ENCODE assay signal across 8 mouse cellular contexts in genomic region chr12:87198792-87199191, GRCm38 (mm10). TPM values are rescaled to one million over a fixed set of nuclear protein-coding genes. Genes with fewer than 3 reads are reported as not detected.
DNase-seq lines count a peak whose midpoint lies in the region; ATAC-seq and TF ChIP-seq lines count a peak whose summit lies in the region.

No protein-coding gene starts in this region.

- 0 out of 2 replicates have a peak overlapping the region, but pooled peaks have one; percentile 81 for H3K4me3 ChIP-seq in spleen, adult 2 months (ENCODE audit: extremely low read depth, insufficient read depth, insufficient read length)
- peak overlapping the region; percentile 79 for H3K4me3 ChIP-seq in limb, embryonic 14.5 days (replicated peaks; ENCODE audit: low read length)
- peak overlapping the region; percentile 90 for H3K4me3 ChIP-seq in stomach, postnatal 0 days (ENCODE audit: low read depth, low read length)

- H3K9me3 ChIP-seq in limb, embryonic 14.5 days (ENCODE audit: control insufficient read depth, low read length): no peaks in the 10 kb centered on the region
- H3K9me3 ChIP-seq in stomach, postnatal 0 days (ENCODE audit: control insufficient read depth, low read length): no peaks in the 10 kb centered on the region

- H3K9ac ChIP-seq in limb, embryonic 14.5 days (ENCODE audit: low read depth, low read length, severe bottlenecking): no peak overlapping the region
- no peak overlapping the region for H3K9ac ChIP-seq in stomach, postnatal 0 days (ENCODE audit: low read length)

- intact Hi-C loops in left cerebral cortex, postnatal 14 days (cut with DNase I): no loop called here

- no peaks in the 10 kb centered on the region for H3K27me3 ChIP-seq in spleen, adult 2 months (ENCODE audit: control insufficient read depth, insufficient read depth, low read length)
- H3K27me3 ChIP-seq in limb, embryonic 14.5 days (ENCODE audit: control insufficient read depth, insufficient read depth, low read length): no peaks in the 10 kb centered on the region
- no peaks in the 10 kb centered on the region for H3K27me3 ChIP-seq in stomach, postnatal 0 days (ENCODE audit: control insufficient read depth, insufficient read depth, low read length)

- WGBS in spleen, adult 2 months: 60% methylated on average over 6 of the region's 6 CpGs
- 44% methylated on average over 6 of the region's 6 CpGs for WGBS in limb, embryonic 14.5 days
- WGBS in stomach, postnatal 0 days: 60% methylated on average over 6 of the region's 6 CpGs

- no peak for TF ChIP-seq POLR2A in spleen, adult 2 months (IDR thresholded peaks at IDR 0.05; ENCODE audit: low read depth, low read length)
- TF ChIP-seq POLR2A in limb, embryonic 14.5 days (IDR thresholded peaks at IDR 0.05; ENCODE audit: borderline replicate concordance, extremely low read depth, insufficient read depth, insufficient read length): no peak

- no peak for DNase-seq in frontal cortex, adult 2 months (ENCODE audit: extremely low spot score in 1 of 2, low spot score in 1 of 2)
- no peak for DNase-seq in spleen, adult 2 months (ENCODE audit: low read depth in 1 of 2, low spot score in 2 of 2)
- no peak for DNase-seq in spleen, postnatal 10 days (ENCODE audit: low spot score in 2 of 2)
- no peak for DNase-seq in limb, embryonic 14.5 days (ENCODE audit: low spot score)
- no peak for DNase-seq in stomach, postnatal 0 days (ENCODE audit: low spot score)
- DNase-seq in left cerebral cortex, postnatal 14 days (ENCODE audit: low spot score in 2 of 2): no peak
- no peak for DNase-seq in left cerebral cortex, adult 8-10 months (ENCODE audit: low spot score in 2 of 2)

- no peak overlapping the region for H3K27ac ChIP-seq in spleen, adult 2 months (ENCODE audit: insufficient read depth, low read length)
- no peak overlapping the region for H3K27ac ChIP-seq in limb, embryonic 14.5 days (replicated peaks; ENCODE audit: low read depth, low read length)
- H3K27ac ChIP-seq in stomach, postnatal 0 days (replicated peaks): no peak overlapping the region

- 0 out of 2 replicates have a peak, but pooled peaks have one; percentile 2 for ATAC-seq in frontal cortex, adult (ENCODE audit: low TSS enrichment)
- no peak for ATAC-seq in limb, embryonic 14.5 days (ENCODE audit: low FRiP score, low read depth)
- ATAC-seq in stomach, postnatal 0 days (ENCODE audit: low FRiP score, low TSS enrichment): no peak

- TF ChIP-seq EP300 in stomach, postnatal 0 days (optimal IDR thresholded peaks at IDR 0.05): no peak

- no peaks in the 10 kb centered on the region; the same call in 1 of the 2 replicates for H3K4me1 ChIP-seq in spleen, adult 2 months (ENCODE audit: control insufficient read depth, insufficient read depth, insufficient read length)
- peaks cover 15% of the 10 kb centered on the region for H3K4me1 ChIP-seq in limb, embryonic 14.5 days (ENCODE audit: control insufficient read depth, insufficient read depth, low read length)
- no peaks in the 10 kb centered on the region for H3K4me1 ChIP-seq in stomach, postnatal 0 days (replicated peaks; ENCODE audit: control insufficient read depth, insufficient read depth)

- TF ChIP-seq CTCF in spleen, adult 2 months (IDR thresholded peaks at IDR 0.05; ENCODE audit: extremely low read depth, insufficient read depth, insufficient read length, insufficient replicate concordance): no peak
- TF ChIP-seq CTCF in stomach, postnatal 0 days (IDR thresholded peaks at IDR 0.05; ENCODE audit: low read depth): no peak

- no peaks in the 10 kb centered on the region for H3K36me3 ChIP-seq in spleen, adult 2 months (ENCODE audit: control insufficient read depth, insufficient read depth, low read length)
- no peaks in the 10 kb centered on the region for H3K36me3 ChIP-seq in limb, embryonic 14.5 days (ENCODE audit: control insufficient read depth, insufficient read depth, low read length)
- H3K36me3 ChIP-seq in stomach, postnatal 0 days (ENCODE audit: control insufficient read depth, insufficient read depth, low read length): no peaks in the 10 kb centered on the region

- peak overlapping the region; percentile 83 for H3K4me2 ChIP-seq in limb, embryonic 14.5 days (replicated peaks; ENCODE audit: low read depth, low read length, severe bottlenecking)
- peak overlapping the region; percentile 97 for H3K4me2 ChIP-seq in stomach, postnatal 0 days (replicated peaks; ENCODE audit: low read depth)

RNA-seq across cellular contexts. Expression of gene Samd15, which starts 0.7 kb away (rescaled TPM):
- 2.3 and 2.9 TPM in 2 replicates for polyA plus RNA-seq in frontal cortex, adult 2 months (2012; rRNA removed)
- 0.20 and 0.43 TPM in 2 replicates for polyA plus RNA-seq in spleen, adult 2 months (2012; rRNA removed)
- polyA plus RNA-seq in limb, embryonic 14.5 days (2012; rRNA removed): 1.2 and 2.0 TPM in 2 replicates
- 1.1 and 1.6 TPM in 2 replicates for polyA plus RNA-seq in limb, embryonic 14.5 days (2014; fragmentation: Nextera tagmentation; extraction: Ambion mirVana)
- polyA plus RNA-seq in stomach, postnatal 0 days (2015; fragmentation: Nextera tagmentation; extraction: Ambion mirVana): 0.85 and 1.0 TPM in 2 replicates
- total RNA-seq in left cerebral cortex, postnatal 14 days (2021): 1 to 10 TPM; 3.4 to 3.6 TPM
- 1 to 10 TPM; 3.5 to 7.3 (median 5.1) TPM for total RNA-seq in left cerebral cortex, adult 8-10 months (2022)

RNA-seq across cellular contexts. Expression of gene Tmed8, which starts 1.5 kb away (rescaled TPM):
- polyA plus RNA-seq in frontal cortex, adult 2 months (2012; rRNA removed): 18.6 and 21.4 TPM in 2 replicates
- 7.4 TPM in 2 replicates for polyA plus RNA-seq in spleen, adult 2 months (2012; rRNA removed)
- 6.2 and 6.8 TPM in 2 replicates for polyA plus RNA-seq in limb, embryonic 14.5 days (2012; rRNA removed)
- 2.9 and 3.3 TPM in 2 replicates for polyA plus RNA-seq in limb, embryonic 14.5 days (2014; fragmentation: Nextera tagmentation; extraction: Ambion mirVana)
- 1.1 TPM in 2 replicates for polyA plus RNA-seq in stomach, postnatal 0 days (2015; fragmentation: Nextera tagmentation; extraction: Ambion mirVana)
- total RNA-seq in left cerebral cortex, postnatal 14 days (2021): 10 to 100 TPM; 28.0 to 28.5 TPM
- total RNA-seq in left cerebral cortex, adult 8-10 months (2022): 10 to 100 TPM; 27.7 to 30.1 (median 29.0) TPM

RNA-seq across cellular contexts. Expression of gene Noxred1, which starts 39.7 kb away (rescaled TPM):
- polyA plus RNA-seq in frontal cortex, adult 2 months (2012; rRNA removed): 1.5 and 1.8 TPM in 2 replicates
- 2.7 and 3.7 TPM in 2 replicates for polyA plus RNA-seq in spleen, adult 2 months (2012; rRNA removed)
- 0.80 and 1.5 TPM in 2 replicates for polyA plus RNA-seq in limb, embryonic 14.5 days (2012; rRNA removed)
- 0.40 and 0.99 TPM in 2 replicates for polyA plus RNA-seq in limb, embryonic 14.5 days (2014; fragmentation: Nextera tagmentation; extraction: Ambion mirVana)
- 0.11 TPM in 1 of 2 replicates, not detected in the other for polyA plus RNA-seq in stomach, postnatal 0 days (2015; fragmentation: Nextera tagmentation; extraction: Ambion mirVana)
- total RNA-seq in left cerebral cortex, postnatal 14 days (2021): 1 to 10 TPM in 1 of 2 experiments, under 1 TPM in 1; 0.85 to 2.1 TPM
- total RNA-seq in left cerebral cortex, adult 8-10 months (2022): 1 to 10 TPM in 2 of 4 experiments, under 1 TPM in 2; 0.89 to 1.6 (median 1.0) TPM

RNA-seq across cellular contexts. Expression of gene Pomt2, which starts 51.0 kb away (rescaled TPM):
- 18.4 and 21.0 TPM in 2 replicates for polyA plus RNA-seq in frontal cortex, adult 2 months (2012; rRNA removed)
- 5.2 and 5.9 TPM in 2 replicates for polyA plus RNA-seq in spleen, adult 2 months (2012; rRNA removed)
- 20.6 and 26.3 TPM in 2 replicates for polyA plus RNA-seq in limb, embryonic 14.5 days (2012; rRNA removed)
- 16.8 and 18.4 TPM in 2 replicates for polyA plus RNA-seq in limb, embryonic 14.5 days (2014; fragmentation: Nextera tagmentation; extraction: Ambion mirVana)
- polyA plus RNA-seq in stomach, postnatal 0 days (2015; fragmentation: Nextera tagmentation; extraction: Ambion mirVana): 4.4 and 4.8 TPM in 2 replicates
- total RNA-seq in left cerebral cortex, postnatal 14 days (2021): 10 to 100 TPM; 20.0 to 21.6 TPM
- 10 to 100 TPM; 18.3 to 19.6 (median 19.1) TPM for total RNA-seq in left cerebral cortex, adult 8-10 months (2022)

RNA-seq across cellular contexts. Expression of gene Gstz1, which starts 51.8 kb away (rescaled TPM):
- polyA plus RNA-seq in frontal cortex, adult 2 months (2012; rRNA removed): 80.2 and 90.2 TPM in 2 replicates
- 10.8 and 11.4 TPM in 2 replicates for polyA plus RNA-seq in spleen, adult 2 months (2012; rRNA removed)
- polyA plus RNA-seq in limb, embryonic 14.5 days (2012; rRNA removed): 67.7 and 75.2 TPM in 2 replicates
- 37.5 and 42.4 TPM in 2 replicates for polyA plus RNA-seq in limb, embryonic 14.5 days (2014; fragmentation: Nextera tagmentation; extraction: Ambion mirVana)
- 23.6 and 31.3 TPM in 2 replicates for polyA plus RNA-seq in stomach, postnatal 0 days (2015; fragmentation: Nextera tagmentation; extraction: Ambion mirVana)
- total RNA-seq in left cerebral cortex, postnatal 14 days (2021): 10 to 100 TPM; 48.1 to 51.7 TPM
- total RNA-seq in left cerebral cortex, adult 8-10 months (2022): 10 to 100 TPM; 52.3 to 58.4 (median 55.2) TPM
